Mouse (Mus musculus) heart, adult 18-20 months (tissue): ENCODE measurements around the gene Rcbtb2. TPM values are rescaled to one million over a fixed set of nuclear protein-coding genes. Genes with fewer than 3 reads are reported as not detected.

Experiments
- microRNA-seq, 2 experiments: library from miRNA; unstranded; fragments of <30 nt; microRNA quantifications; one replicate each; pipeline ENCODE4 v1.2.0; 2022
- total RNA-seq, 2 experiments: library from RNA; stranded (reverse); gene quantifications; 2 replicates each; pipeline ENCODE4 v1.2.3; 2021

Gene Rcbtb2
- total RNA-seq, 2 experiments from 2014 or later: 21.9 to 23.7 TPM

Small RNA genes lying within 50 kb of the gene (microRNA-seq; reads per million reads assigned to microRNA genes)
- 0 reads per million in 2 experiments for gene Mir687

Other genes starting within 250 kb of the Rcbtb2 start
- gene Cysltr2, start 73.9 kb upstream of the Rcbtb2 start, total RNA-seq: under 1 TPM in 1 of 2 experiments, not detected in 1; 0.72 TPM
- gene Lpar6, start 114.9 kb downstream of the Rcbtb2 start, total RNA-seq: 1 to 10 TPM; 1.6 to 2.1 TPM
- 10 to 100 TPM; 17.9 to 23.6 TPM for gene Rb1, start 202.8 kb downstream of the Rcbtb2 start, total RNA-seq